Mouse (Mus musculus): ENCODE measurements around the gene Tead1.

The Tead1 gene

DNA sequence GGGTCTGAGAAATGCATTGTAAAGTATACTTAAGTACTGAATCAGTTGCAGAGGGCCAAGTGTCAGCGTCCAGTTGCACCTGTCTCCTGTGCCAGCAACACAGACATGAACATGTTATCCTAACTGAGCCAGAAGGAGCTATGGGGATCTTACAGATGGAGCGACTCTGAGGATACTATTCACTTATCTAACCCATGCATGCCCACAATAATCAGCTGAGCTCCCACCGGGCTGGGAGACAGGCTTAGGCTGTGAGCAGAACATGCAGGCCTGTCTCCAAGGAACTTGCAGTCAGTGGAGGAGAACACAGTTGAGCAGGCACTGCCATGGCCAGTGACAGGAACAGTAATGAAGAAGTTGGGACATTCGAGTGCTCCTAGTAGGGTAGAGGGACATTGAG lies 42.7 kb downstream of the Tead1 start:
- no peak for DNase-seq (ENCODE audit: low read depth, low spot score)

DNA sequence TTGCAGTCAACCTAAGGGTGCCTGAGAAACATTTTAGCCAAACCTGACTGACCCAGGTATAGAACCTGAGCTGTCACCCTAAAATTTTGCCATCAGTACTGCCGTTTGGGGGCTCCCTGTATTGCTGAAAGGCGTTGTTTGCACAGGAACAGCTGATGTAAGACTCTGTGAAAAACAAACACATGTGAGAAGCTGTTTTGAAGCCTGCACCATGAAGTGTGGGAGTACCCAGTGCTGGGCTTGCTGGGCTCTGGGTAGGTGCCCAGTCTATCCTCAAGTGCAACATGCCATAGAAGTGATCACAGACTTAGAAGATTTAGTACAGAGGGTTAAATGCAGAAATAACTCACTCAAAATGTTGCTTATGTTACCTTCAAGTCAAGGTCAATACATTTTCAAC lies 49.3 kb downstream of the Tead1 start:
- no peak for DNase-seq (ENCODE audit: low read depth, low spot score)

DNA sequence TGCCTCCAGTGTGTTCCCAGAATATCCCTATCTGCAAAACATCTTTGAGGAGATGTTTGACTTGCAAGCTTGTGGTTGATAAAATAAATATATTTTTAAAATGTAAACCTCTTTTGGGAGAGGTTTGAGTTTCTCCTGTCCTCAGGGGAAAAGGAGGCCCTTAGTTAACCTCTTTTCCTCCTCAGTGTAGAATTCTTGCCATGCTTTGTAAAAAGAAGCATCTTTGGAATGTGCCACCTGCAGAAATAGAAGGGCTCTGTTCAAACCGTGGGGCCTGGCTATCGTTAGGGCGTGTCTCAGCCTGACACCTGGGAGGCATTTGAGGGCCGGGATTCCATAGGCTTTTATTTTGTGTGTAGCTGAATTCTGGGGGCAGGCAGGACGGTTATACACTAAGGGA lies 51.1 kb downstream of the Tead1 start:
- DNase-seq (ENCODE audit: low read depth, low spot score), result no peak

DNA sequence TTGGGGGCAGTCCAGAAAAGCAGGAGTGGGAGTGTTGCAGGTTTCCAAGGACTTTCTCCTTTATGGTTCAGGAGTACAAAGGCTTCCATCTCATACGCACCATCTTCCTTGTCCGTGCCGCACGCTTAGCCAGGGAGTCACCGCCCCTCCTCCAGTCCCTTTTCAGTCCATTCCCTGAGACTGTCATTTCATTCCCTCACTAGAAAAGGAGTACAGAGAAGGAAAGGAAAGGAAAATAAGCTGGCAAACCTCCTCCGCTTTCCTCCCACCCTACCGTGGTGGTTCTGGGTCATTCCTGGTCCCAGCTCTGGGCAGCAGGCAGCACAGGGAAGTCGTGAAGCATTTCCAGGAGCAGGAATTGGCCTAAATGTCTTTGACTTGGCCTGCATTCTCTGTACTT lies 52.5 kb downstream of the Tead1 start:
- no peak for DNase-seq (ENCODE audit: low read depth, low spot score)

DNA sequence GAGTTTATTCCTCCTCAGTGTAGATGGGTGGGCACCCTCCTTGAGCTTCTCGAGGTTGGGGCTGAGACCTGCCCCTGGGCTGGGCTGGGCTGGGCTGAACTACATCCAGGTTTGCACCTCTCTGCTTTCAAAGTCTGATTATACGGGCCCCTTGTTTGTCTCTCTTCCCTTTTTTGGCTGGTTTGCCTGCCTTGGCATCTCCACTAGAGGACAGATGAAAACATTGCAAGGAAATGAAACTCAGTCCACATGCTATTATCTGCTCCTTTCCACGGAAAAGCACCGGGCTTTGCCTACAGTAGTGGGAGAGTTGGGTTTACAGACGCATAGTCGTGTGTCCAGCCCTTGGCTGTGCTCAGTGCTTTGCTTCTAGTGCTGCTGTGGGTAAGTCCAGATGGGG lies 60.1 kb downstream of the Tead1 start:
- no peak for DNase-seq (ENCODE audit: low read depth, low spot score)

DNA sequence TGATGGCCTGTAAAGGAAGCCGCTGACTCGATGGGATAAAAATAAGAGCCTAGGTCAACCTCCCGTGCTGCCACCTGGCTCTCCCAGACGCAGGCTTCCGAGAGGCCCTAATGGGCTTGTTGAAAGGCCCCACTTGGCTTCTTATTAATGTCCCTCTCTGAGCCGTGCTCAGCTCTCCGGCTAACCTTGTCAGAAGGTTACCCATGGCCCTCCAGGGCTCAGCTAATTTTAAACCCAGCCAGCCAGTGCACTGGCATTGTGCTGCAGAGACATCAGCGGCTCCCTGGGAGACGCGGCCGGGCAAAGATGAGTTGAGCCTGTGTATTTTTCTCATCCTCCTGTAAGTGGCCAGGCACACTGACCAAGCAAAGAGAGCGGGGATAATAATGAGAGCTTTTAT lies 62.7 kb downstream of the Tead1 start:
- no peak for DNase-seq (ENCODE audit: low read depth, low spot score)

DNA sequence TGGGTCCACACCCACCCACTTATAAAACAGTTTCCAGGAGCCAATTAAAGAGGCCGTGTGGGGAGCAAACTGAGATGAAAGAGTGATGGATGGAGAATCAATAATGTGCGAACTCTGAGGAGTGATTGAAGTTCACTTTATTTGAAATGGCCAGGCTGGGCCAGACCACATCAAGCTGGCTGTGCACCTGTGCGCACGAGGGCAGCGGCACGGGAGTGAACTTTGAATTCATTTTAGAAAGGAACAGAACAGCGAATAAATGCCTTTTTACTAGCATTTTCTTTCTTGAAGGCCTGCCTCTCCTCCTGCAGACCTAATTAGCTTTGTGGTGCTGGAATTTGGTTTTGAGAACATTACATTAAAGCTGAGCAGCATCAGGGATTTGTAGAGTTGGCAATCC lies 63.9 kb downstream of the Tead1 start:
- DNase-seq (ENCODE audit: low read depth, low spot score), result no peak

DNA sequence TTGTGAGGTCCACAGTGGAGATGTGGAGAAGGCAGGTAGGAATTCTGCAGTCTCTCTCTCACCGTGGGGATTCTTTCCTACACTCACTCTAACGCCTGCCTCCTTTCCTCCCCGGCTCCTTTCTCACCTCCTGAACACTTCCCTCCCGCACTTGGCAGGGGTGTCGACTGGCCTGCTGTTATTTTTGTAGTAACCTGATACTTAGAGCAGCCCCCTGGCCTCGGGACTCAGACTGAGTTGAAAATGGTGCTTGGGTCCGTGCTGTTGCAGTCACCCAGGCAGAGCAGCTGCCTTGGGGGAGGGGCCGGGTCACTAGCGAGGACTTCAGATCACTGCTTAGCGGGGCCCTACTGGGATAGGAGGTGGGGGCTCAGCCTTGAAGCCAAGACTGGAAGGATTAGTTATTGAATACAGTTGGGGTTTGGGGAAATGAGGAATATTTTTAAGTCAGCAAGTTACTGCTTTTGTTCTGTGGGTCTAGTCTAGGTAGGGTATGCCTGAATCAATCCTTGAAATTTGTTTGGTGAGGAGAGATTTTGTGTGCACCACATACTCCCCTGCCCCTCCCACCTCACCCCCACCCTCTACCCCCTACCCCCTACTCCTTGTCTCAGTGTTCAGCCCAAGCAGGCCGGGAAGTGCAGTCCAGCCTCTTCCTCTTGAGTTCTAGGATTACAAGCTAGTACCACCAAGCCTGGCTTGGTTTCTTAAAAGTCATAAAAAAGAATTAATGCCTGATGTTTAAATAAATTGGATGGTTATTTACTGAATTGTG lies 64.7 kb downstream of the Tead1 start:
- DNase-seq (ENCODE audit: low read depth, low spot score), result no peak

DNA sequence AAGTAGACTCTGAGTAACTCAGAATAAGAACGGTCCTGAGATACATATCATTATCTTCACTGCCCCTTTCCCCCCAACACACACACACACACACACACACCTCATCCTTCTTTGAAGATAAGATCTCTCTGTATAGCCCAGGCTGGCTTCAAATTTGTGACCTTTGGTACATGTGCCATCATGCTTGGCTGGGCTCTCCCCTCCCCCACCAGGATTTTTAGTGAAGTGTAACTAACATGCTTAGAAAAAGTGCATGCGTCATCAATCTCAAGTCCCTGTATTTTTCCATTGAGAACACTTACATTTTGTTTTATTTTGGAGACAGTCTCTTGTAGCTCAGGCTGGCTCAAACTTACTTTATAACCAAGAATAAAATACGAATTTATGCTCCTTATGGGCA lies 68.1 kb downstream of the Tead1 start:
- no peak for DNase-seq (ENCODE audit: low read depth, low spot score)

DNA sequence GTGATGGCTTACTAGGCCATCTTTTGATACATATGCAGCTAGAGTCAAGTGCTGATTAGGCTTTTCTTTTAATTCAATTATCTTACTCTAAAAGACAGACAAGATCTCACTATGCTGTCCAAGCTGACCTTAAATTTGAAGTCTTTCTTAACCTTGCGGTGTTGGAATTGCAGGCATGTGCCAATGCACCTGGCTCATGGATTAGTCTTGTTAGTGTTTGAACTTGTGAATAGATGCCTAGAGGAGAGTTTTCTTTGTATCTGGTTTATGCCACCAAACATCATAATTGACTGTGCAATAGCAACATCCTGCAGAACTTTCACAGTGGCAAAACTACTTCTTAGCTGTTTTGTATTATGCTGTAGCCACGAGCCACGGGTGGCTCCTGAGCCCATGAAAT lies 68.7 kb downstream of the Tead1 start:
- no peak for DNase-seq (ENCODE audit: low read depth, low spot score)

DNA sequence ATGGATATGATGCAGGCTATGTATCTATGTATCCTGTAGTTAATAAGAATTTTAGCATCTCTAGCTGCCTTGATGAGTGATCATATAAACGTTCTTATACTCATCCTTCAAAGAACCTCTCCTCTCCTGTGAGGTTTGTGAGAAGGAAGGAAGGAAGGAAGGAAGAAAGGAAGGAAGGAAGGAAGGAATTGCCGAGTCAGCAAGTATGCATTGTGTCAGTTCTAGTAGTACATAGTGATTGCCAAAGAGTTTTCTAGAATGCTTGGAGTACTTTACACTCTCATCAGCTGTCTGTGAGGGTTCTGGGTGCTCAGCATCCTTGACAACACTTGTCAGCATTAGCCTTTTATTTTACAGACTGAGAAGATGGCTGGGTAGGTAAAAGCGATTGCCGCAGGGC lies 69.2 kb downstream of the Tead1 start:
- no peak for DNase-seq (ENCODE audit: low read depth, low spot score)

DNA sequence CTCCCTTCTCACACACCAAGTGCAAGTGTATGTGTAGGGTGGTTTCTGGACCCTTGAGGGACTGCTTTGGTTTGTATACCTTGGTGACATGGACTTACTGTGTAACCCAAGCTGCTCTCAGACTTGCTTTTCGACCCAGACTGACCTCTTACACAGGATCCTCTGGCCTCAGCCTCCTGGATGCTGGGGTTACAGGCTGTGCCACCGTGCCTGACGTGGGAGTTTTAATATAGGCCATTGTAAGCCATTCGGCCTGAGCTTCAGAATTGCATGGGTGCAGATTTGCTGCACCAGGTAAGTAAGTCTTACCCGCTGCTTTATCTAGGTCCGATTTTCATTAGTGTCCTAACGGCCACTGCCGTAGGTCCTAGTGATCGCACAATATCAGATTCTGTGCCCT lies 71.0 kb downstream of the Tead1 start:
- no peak for DNase-seq (ENCODE audit: low read depth, low spot score)

DNA sequence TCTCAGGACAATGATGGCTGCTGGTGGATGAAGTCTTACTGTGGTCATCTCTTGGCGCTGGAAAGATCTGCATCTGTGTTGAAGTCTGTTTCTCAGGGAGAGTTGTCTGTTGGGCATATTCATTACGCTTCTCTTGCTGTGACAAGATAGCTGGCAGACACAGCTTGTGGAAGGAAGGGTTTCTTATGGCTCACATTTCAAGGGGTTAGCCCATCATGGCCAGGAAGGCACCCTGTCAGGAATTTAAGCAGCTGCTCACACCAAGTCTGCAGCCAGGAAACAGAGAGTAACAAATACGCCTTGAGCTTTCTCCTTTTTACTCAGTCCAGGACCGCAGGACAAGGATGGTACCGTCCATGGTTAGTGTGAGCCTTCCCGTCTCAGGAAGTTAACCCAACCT lies 73.2 kb downstream of the Tead1 start:
- DNase-seq (ENCODE audit: low read depth, low spot score), result no peak

DNA sequence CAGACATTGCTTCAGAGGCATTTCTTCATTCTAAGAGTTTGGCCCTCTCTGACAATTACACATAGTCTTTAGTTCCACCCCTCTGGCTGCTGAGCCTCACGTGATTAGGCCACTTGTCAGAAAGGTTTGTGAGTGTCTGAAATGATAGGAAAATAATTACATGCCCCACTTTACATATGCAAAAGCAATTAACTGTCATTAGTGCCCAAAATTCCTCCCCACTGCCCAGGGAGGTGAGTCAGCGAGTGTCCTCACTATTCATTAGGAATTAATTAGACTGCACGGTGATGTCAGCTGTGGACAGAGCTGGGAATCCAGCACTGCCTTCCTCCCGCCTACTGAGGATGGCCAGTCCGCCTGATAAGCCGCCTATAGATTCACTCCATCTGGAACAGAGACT lies 74.2 kb downstream of the Tead1 start:
- DNase-seq (ENCODE audit: low read depth, low spot score), result no peak

DNA sequence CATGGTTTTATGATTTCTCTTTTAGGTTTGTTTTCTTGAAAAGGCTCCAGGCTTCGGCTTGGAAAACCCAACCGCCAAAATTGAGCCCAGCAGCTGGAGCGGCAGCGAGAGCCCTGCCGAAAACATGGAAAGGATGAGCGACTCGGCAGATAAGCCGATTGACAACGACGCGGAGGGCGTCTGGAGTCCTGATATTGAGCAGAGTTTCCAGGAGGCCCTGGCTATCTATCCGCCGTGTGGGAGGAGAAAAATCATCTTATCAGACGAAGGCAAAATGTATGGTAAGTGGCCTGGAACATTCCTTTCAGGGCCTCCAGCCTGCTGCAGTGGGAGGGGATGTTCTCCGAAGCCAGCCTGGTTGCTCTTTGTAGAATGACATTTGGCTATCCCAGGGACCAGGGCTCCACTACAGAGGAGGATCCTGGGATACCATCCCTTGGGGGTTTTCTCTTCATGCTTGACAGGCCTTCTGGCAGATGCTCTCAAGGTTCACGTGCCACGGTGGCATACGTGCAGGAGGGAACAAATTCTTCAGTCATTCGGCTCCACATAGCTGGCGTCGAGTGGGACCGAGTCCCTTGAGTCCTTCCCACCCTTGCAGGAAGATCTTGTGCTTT lies 80.3 kb downstream of the Tead1 start:
- no peak for DNase-seq (ENCODE audit: low read depth, low spot score)

DNA sequence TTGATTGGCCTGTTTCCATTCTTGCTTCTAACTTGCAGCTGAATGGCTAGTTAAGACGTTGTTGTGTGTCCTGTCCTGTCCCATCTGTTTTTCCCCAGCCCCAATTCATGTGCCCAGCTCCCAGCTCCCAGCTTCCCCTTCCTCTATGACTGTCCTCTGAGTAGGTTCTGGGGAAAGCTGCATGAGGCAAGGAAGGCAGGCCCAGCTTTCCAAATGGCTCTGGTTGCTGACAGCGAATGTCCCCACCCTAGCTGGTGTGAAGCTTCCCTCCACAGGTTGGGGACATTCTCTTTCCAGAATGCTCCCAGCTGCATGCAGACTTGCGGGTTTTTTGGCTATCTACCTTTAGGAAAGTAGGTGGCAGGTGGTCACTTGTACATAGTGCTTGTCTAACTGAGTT lies 81.2 kb downstream of the Tead1 start:
- DNase-seq (ENCODE audit: low read depth, low spot score), result no peak

DNA sequence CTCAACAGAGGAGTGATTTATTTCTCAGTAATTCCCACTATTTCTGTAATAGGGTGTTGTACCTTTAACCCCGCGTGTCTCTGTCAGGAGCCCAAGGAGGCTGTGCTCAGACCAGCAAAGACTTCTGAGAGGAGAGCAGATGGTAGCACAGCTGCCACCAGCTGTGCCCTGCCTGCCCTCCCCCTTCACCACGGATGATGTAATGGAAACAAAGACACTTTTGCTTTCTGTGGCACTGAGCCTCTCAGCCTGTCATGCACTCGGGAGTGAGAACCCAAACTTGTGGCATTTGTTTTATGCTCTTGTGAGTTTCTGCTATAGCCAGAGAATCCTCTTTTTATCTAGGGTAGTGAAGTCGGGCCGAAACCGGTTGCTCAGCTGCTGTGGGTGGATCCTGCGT lies 81.7 kb downstream of the Tead1 start:
- peak; percentile 46 for DNase-seq (ENCODE audit: low read depth, low spot score)

DNA sequence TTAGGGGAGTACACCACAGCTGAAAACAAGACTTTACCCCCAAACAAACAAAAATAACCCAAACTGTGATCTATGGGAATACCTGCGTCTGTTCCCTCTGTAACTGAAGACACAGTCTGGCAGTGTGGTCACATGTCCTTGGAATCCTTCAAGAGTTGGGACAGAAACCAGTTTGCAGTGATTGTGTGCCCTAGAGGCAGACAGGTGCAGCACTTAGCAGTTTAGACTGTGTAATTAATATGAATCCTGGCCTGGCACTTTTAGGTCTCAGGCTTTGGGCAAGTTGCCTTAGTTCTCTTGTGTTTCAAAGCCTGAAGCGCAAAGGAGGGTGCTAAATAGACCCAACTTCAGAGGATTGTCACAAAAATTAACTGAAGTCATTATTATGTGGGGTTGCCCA lies 83.8 kb downstream of the Tead1 start:
- DNase-seq (ENCODE audit: low read depth, low spot score), result no peak

DNA sequence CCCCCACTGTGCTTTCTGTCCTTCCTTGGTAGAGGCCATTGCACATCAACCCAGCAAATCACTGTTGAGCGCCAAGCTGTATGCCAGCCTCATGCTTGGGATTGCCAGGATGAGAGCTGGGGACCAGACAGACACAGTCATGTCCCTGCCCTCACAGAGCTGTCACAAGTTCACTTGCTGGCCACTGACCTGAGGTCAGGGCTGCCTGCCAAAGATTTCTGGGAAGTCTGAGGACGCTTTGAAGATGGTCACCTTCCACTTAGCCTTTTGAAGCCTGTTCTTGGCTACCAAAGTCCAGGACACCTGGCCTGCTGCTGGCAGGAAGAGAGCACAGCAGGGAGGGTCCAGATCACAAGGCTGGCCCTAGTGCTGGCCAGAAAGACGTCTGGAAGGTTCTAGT lies 84.4 kb downstream of the Tead1 start:
- DNase-seq (ENCODE audit: low read depth, low spot score), result no peak

DNA sequence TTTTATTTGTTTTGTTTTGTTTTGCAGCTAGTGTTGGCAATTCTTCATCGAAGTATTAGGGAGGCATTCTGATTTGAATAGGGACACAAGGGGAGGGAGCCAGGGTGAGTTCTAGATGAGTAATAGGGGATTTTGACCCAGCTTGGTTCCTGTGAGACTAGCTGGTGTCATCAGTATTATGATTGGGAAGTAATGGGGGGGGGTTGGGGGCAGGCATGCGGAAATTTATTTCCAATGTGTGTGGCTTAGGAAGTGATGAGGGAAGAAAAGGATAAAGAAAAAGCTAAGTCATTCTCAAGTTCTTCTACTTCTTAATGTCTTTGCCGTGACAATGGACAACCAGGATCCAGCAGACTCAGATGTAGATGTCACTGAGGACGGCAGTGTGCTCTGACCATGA lies 85.8 kb downstream of the Tead1 start:
- DNase-seq (ENCODE audit: low read depth, low spot score), result no peak

DNA sequence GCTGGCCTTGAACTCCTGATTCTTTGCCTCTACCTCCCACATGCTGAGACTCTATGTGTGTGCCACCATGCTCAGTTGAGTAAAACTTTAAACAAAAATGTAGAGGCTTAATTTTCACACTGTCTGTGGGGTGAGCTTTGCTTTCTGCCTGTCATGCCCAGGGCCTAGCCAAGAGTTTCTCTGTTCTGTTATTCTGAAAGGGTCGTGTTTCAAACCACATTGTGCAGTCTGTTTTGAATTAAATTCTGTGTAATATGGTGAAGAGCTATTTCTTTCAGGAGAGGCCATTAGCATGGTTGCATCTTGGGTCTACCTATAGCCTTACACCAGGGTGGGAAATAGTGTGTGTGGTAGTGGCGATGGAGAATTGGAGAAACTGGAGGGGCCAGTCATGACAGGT lies 90.7 kb downstream of the Tead1 start:
- no peak for DNase-seq (ENCODE audit: low read depth, low spot score)

DNA sequence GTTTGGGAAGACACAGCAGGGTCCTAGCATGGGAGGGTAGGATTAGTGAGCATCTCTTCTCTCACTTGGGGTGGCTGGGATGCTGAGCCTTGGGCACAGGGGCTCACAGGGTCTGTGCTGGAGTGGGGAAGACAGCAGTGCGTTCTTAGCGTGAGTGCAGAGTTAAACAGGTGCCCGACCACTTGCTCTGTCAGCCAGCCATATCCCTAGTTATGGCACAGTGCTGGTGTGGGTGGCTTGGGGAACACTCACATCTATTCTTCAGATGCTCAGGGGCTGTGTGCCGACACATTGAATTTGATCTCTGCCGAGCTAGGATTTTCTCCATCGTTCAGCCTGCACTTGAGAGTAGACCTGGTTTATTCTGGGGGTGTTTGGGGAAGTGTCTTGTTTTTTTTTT lies 92.3 kb downstream of the Tead1 start:
- DNase-seq (ENCODE audit: low read depth, low spot score), result no peak

DNA sequence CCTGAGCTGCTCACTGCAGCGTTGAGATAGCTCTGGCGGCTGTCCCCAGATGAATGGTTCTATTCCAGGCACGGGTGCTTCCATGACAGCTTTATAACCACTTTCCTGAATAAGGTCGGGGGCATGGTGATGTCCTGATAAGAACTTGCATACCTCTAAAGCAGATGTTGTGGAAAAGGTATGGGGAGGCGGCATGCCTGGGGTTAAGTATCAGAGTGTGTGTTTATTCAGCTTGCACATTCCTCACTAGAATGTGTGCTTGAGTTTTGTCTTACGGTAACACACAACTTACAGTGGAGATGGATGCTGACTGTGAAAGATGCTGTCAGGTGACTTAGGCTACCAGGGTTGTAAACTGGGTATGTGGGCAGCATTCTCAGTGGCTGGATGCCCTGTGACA lies 93.7 kb downstream of the Tead1 start:
- DNase-seq (ENCODE audit: low read depth, low spot score), result no peak

DNA sequence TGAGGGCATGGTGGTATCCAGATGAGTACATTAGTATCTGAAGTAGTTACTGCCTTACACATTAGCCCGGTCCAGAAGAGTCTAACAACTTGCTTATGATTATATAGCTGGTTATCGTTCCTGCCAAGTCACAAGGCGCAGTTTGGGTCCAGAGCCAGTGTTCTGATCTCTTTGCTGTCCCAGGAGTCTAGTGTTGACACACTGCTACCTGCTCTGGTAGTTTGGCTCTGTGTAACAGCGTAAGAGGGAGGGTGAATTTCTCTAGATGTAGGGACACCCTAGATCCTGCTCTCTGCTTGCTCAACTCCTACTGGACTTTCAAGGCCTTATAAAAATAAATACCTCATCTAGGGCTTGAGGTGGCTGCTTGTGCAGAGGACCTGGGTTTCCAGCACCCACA lies 94.5 kb downstream of the Tead1 start:
- DNase-seq (ENCODE audit: low read depth, low spot score), result no peak

Data from retina, postnatal 7 days (tissue).